Mouse (Mus musculus): Measurements from ENCODE around the gene Lrrc4. TPM values are rescaled to one million over a fixed set of nuclear protein-coding genes. Genes with fewer than 3 reads are reported as not detected.
A peak's percentile ranks its signal among the peaks of the same experiment; 100 is the strongest.

The Lrrc4 gene
- total RNA-seq, 2 experiments from 2014 or later = 1.2 to 1.6 TPM

DNA sequence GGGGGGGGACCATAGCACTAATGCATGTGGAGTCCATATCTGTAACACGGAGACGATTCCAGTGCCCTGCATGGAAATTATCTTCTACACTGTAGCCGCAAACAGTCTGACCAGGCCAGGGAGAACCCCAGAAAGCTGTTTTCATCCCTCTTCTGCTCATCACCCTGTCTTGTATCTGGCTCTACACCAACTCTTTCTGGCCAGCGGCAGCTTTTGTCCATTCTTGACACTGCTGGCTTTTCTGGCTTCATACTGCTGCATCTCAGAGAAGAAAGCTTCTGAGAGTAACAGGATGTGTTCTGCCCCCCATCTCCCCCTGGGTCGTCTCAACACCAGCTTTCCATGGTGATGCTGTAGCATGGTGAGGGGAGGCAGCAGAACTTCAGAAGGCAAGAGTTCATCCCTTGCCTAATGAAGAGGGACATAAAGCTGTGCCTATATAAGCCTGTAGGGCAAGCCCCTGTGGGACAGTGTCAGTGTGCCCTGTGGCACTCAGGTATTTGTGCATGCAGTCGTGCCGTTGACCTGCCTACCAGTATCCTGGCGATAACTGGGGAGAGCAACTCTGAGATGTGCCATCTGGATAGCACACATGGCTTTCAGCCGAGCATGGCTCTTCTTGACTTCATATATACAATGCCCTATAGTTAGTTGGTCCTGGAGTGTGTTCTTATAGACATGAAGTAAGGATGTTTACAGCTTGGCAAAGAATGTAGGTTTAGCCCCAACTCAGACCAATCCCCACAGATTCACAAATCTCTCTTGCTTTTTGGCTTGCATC is 111.0 kb downstream of the Lrrc4 start:
- no peak for DNase-seq

DNA sequence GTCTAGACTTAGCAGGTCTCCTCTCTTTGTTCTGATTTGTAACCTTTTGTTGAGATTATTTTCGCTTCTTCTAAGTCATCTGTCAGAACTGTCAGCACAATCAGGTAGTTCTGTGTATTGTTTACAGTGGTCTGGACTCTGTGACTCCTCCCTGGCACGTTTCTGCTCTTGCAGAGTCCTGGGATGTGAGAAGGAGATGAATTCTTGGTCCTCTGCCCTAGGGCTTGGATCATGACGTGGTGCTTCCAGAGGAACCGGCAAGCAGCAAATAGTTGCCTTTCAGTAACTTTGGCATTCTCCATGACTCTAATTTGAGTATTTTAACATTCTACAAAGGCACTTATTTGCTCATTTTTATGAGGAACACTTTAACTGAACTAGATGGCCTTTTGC is 113.7 kb downstream of the Lrrc4 start:
- DNase-seq = peak; percentile 12

DNA sequence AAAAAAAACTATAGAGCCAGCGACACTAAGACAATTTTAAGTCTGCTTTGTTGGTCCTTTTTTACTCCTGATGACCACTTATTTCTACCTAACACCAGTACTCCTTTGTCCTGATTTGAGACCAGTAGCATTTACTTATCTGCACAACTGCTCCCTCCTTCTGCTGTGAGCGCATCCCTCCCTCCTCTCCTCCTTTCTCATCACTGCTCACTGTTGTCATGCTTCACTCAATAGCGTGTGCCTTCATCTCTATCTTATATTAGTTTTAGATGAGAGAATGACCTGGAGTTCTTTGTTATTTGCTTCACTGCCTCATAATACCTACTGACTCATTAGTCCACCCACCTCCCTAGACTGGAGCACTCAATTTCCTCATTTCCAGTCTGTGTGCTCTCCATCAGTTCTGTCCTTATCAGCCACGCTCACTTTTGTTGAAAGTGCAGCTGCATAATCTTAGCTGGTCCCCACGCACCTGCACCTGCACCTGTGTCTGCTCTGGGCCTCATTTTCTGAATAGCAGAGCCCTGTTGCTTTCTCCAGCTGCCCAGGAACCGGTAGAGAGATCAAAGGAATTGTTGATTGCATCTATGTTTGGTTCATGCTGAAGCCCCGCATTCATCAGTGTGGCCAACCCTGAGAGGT is 114.2 kb downstream of the Lrrc4 start:
- DNase-seq = no peak

DNA sequence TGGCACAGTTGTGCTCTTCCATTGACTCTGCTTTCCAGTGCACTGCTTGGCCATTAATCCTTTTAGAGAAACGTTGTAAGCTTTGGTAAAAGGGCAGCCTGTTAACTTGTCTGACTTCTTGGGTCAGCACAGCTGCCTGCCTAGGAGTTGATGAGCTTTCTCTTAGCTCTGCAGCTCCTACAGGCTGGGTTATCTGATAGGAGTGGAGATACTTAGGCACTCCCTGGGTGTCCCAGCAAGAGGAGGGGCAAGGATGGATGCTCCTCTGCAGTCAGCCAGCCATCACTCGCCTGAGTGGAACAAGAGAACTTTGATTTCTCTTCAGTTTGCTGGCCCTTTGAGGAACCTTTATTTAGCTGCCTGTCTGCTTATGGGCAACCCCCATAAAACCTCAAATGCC is 121.5 kb downstream of the Lrrc4 start:
- no peak for DNase-seq

DNA sequence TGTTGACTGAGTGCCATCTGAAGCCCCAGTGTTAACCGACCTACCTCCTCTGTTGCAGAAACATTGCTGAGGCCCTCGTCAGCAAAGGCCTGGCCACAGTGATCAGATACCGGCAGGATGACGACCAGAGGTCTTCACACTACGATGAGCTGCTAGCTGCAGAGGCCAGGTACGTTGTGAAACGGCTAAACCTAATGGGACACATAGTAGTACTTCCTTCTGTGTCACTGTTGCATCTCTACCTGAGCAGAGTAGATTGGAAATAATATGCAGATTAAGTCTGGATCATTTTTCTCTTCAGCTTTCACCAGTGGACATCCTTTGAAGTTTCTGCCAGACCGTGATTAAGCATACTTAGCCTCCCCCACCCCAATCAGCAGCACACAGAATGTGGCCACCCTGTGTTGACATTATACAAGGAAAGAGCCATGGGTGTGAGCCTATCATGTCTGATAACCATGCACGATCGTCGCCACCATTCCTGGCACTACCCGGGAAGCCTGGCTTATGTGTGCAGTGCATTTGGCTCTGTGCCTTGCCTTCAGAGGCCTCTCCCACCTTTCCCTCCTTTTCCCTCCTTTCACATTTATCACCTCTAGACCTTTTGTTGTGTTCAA is 124.5 kb downstream of the Lrrc4 start:
- peak; percentile 41 for DNase-seq

DNA sequence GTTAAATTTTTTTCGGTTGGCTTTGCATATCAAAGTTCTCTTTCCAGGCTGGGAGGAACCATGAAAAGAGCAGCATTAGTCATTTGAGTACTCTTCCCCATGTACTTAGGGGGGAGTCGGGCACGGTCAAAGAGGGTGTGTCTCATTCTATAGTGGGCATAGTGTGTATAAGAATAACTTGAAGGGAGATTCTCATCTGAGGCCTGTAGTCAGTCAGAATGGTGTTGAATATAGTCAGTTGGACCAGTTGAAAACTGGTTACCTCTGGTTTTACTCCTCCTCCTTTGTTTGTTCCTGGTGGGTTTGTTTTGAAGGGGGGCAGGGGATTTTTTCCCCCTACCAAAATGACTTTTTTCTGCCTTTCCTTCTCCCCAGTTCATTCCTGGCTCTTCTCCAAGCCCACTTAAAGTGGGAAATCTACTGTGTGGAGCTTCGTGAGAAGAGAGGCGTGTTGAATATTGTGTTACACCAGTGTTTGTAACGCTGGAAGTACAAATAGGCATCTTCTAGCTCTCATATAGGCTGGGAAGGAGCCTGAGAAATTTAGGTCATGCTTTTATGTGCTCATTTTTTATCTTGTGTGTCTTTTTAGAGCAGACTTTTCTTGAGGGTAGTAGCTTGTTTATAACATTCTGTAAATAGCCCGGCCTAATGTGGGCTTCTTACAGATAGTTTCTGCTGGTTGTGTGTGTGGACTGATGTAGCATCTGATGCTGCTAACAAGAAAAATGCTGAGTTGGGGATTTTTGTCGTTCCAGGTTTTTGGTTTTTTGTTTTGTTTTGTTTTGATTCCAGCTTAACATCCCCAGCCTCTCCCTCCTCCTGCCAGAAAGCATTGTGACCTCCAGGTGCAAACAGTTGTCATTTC is 125.2 kb downstream of the Lrrc4 start:
- no peak for DNase-seq

DNA sequence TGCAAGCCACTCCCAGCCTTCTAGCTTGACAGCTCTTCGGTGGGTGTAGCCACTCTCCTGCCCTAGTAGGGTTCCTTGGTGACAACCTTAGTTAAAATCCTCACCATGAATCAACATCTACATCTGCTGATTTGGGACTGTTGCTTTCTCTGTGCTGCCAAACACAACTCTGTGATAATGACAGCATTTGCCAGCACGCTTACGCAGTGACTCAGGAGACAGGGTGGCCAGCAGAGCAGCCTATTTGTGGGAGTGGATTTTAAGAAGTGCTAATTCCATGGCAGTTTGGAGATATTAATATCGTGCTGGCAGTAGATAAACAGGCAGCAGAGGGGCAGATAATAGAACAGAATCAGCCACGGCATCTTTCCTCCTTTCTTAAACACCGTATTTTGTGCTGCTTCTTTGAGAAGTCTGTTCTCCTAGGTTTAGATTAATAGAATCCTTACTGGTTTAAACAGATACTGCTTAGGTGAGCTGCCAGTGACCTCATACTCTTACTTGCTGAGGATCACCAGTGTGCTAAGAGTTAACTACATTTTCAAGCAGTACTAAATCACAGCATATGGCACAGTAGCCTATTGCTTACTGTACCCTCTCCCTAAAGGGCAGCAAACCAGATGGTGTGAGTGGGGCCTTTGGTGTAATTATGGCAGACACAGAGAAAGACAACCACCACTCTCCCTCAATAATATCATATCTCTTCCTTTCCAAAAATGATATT is 126.0 kb downstream of the Lrrc4 start:
- DNase-seq = peak; percentile 15

DNA sequence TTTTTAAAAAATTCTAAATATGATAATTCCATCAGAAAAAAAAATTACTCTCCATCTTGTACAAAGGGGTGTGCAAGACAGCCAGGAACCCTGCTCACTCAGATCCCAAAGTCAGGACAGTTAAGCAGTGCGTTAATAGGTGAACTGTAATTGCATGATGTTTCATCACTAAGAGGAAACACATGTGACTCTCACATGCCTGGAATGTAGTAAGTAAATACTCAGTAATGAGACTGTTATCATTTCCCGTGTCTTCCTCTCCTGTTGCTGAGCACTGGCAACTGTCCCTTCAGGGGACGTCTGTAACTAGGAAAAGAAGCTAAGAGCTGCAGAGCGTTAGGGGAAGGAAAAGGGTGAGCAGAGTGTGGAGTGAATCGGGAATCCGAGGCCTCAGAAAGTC is 126.9 kb downstream of the Lrrc4 start:
- DNase-seq = no peak

DNA sequence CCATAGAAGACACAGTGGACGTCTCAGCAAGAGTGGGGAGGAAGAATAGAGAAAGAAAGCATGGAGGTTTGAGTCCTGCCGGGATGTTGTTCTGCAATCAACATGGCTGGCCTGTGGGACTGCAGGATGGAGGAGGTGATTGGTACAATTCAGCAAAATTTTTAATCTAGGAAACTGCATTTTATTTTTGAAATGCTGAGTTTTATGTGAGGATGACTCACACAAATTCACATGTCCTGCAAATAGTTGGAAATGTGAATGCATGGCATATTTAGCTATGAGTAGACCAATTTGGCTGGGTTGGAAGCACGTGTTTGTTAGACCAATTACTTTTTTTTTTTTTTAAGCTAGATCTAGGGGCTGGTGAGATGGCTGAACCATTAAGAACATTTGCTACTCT is 134.3 kb downstream of the Lrrc4 start:
- no peak for DNase-seq

DNA sequence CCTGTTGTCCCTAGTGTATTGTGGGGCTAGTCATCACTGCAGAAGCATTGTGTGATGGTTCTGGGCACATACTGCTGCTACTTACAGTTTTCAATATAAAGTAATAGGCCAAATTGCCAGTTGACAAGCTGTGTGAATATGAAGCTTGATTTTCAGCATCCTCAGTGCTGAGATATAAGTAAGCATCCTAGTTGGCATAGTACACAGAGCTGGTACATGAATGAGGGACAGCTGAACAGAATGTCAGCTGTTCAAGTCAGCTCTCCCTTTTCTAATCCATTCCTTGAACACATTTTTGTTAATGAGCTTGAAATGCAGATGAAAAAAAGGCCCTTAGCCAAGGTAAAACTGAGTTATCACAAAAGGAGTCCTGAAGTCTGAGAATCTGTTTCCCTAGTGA is 138.9 kb downstream of the Lrrc4 start:
- no peak for DNase-seq

DNA sequence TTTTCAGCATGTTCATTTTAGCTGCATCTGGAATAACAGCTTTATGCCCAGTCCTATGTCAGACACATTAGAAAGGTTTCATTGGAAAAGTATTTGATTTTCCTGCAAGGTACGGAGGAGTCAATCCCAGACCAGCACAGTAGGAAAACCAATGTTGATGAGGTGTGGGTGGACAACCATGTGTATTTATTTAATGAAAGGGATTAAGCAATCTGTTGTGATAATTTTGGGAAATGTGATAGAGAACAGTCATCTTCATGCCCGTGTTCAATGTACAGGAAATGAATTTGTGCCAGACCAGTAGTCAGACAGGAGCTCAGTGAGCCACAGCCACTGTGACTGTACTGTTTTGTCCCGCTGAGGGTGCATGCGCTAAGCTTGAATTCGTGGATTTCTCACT is 143.8 kb downstream of the Lrrc4 start:
- no peak for DNase-seq

DNA sequence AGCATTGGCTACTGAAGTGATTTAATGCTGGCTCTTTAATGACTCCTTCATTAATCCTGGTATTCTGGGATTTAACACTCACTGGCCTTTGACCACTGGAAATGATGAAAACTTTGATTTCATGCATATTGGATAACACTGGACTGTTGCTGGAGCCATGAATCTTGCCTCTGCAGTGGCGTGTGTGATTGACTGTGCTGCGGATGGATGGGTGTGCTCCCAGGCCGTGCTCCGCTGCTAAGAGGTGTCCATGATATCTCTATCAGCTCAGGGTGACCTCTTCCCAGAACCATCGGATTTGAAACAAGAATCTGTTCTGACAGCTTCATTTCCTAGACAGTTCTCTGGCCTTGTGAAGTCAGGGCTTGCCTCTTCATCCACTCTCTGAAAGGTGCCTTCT is 145.8 kb downstream of the Lrrc4 start:
- DNase-seq = no peak

DNA sequence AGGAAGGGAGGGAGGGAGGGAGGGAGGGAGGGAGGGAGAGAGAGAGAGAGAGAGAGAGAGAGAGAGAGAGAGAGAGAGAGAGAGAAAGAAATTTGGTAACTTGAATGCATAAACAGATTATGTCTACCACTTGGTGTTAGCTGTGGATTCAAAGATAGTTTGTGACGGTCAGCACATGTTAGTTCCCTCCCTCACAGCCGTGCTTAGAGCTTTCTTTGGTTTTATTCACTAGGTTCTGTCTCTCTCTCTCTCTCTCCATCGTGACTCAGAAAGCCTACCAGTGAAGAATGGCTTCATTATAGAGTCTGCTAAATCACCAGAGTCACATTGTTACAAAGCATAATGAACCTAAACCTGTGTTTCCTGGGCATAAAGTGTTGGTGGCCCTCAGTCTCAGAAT is 146.5 kb downstream of the Lrrc4 start:
- no peak for DNase-seq

DNA sequence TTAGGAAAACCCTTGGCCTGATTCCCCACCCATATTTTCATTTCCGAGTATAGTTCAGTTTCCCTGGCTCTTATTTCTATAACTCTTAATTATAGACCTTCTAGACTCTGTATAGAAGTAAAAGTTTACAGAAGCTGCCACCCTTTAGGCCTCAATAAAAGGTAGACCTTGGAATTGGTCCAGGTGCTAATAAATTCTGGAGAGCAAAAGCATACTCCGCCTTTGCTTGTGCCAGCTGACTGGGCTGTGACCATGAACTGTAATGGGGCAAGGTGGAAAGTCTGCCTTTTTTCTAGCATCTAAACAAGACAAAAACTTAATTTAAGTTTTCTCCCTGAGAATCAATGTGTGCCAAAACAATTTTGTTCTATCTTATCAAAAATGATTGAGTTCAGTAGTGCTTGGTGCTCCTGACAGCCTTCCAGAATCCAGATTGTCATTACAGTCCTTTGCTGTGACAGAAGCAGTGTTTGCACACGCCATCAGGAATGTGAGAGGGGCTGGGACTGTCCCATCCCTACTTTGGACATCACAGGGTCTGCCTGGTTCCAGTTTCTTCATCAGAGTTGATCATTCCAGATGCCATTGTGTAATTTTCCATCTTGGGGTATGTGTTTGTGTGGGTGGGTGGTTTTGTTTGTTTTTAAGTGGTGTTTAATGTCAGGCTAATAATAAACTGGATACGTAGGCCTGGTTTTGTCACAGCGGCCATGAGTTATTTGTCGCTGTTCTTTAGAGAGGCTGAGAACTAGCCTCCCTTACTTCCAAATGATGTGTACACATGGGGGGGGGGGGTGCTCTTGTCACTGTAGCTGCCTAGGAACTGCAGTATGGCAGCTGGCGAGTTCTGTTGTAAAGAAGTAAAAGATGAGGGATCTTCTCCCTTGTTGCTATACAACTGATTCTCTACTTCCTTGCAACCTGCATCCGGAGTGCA is 149.8 kb downstream of the Lrrc4 start:
- DNase-seq = peak; percentile 7

DNA sequence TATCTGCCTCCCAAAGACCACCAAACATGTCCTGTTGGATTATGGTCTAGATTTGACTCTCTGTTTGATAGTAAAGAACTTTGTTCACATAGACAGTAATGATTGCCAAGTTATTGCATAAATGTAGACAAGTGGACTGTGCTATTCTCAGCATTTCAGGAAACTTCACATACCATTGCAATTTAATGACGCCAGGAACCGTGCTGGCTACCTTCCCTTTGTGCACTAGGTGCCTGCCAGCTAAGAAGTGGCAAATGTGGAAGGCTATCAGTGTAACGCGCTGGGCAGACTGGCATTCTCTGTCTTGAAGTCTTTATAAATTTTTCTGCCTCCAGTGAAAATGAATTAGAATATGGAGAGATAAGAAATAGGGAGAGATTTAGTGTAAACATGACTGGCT is 151.0 kb downstream of the Lrrc4 start:
- DNase-seq = peak; percentile 55

DNA sequence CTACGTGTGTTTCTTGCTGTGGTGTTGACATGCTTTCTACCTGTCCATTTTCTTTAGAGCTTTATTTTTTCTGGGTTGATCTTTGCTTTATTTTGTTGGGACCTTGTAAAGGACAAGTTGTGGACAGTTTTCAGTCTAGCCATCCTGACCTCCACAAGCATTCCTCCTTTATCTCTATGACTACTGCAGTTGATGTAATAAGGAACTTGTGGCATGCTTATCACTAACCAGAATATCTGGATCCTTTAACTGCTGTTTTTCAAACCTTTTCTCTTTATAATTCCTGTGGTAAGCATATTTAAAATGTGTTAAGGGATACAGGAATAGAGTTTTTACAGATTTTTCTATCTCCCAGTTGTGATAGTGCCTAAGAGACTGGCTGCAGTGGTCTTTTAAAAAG is 152.7 kb downstream of the Lrrc4 start:
- DNase-seq = no peak

DNA sequence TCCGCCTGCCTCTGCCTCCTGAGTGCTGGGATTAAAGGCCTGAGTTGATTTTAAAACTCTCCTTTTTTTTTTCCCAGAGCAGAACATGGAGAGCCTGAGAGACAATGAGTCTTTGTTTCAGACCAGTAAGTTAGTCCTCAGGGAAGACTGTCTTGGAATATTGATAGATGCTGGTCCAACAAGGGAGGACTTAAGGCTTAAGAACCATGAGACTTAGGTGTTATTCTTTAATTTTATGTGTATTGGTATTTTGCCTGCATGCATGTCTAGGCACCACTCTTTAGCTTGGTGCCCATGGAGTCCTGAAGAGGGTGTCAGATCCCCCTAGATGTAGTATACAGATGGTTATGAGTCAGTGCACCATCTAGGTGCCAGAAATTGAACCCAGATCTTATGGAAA is 156.9 kb downstream of the Lrrc4 start:
- no peak for DNase-seq

DNA sequence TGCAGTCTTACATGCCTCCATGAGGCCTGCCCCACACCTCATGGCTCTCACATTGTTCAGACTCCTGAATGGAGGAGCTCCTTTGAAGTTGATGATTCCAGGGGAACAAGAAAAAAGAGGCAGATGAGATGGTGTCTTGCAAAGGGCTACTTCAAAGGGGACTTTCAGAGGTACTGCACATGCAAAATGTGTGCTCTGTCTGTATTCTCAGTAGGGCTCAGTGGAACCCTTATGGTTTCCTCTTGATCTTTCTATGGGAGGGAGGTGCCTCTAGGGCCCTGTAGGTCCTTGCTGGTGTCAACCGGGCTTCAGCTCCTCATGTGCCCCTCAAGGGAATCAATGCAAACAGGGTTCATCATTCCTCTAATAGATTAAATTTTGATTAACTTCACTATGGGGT is 159.2 kb downstream of the Lrrc4 start:
- DNase-seq = no peak

DNA sequence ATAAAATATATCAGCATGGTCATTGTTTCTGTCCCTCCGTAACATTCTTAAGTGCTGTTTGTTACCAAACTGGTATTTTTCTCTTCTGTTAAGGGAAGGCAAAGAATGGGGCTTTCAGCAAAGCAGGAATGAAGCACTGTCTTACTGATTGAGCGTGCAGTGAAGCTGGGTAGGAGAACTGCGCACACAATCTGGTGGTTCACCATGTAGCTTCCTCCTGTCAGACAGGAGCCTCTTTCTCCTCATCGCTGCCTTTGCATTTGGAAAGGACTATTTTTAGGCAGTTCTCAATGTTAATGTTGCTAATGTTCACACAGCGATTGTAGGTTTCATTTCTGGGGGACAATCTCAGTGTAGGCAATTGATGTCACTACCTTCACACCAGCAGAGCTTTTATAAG is 162.3 kb downstream of the Lrrc4 start:
- DNase-seq = no peak

DNA sequence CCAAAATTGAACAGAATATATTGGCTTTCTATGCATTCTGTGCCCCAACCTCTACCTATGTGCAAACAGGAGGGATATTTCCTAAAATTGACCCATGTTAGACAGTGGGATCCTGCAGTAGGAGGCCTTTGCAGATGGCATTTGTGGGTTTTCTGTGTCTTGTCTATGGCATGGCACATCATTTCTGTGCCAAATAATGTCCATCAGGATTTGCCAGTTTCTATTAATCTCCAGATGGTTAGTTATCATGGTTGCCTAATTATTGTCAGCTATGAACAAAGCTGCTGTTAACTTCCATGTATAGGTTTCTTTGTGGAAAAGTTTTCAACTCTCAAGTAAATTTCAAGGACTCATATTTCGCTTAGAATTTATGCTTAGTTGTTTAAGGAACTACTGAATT is 164.0 kb downstream of the Lrrc4 start:
- no peak for DNase-seq

DNA sequence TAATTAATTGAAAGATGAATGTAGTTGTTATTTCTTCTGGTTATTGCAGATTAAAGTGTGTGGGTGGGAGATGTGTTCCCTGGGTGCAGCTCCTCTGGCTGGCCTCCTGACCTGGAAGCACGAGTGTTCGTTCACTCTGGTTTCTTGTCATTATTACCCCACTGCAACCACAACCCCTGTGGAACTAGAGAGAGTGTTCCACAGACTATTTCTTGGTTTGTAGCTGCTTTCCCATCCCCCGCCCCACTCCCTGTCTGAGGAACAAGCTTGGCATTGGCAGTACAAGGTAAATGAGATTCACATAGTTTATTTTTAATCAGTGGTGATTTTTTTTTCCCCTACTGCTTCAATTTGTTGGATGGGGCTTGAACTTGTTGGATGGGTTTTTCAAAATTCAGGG is 166.8 kb downstream of the Lrrc4 start:
- DNase-seq = no peak
